Mouse (Mus musculus) stomach, embryonic 15.5 days (tissue): ENCODE measurements around the gene Il4i1. TPM values are rescaled to one million over a fixed set of nuclear protein-coding genes. Genes with fewer than 3 reads are reported as not detected.
A peak's percentile ranks its signal among the peaks of the same experiment; 100 is the strongest.

ENCODE experiments used
- ATAC-seq: fragments of 200-750 bp; cut with Nextera tagmentation; 2 replicates; pipeline ENCODE4 v1.8.0; 2017; ENCODE audit warnings: low read depth, moderate number of reproducible peaks, moderate TSS enrichment; ENCODE audit not compliant: insufficient read depth, low FRiP score
- H3K27ac ChIP-seq: fragments of 300-500 bp; sonication (generic); 2 replicates; pipeline ENCODE4 v1.5.1; 2015; ENCODE audit warnings: mild to moderate bottlenecking, inconsistent platforms
- H3K27me3 ChIP-seq: fragments of 300-500 bp; sonication (generic); replicated peaks from 2 replicates; pipeline ENCODE4 v1.6.1; 2015; ENCODE audit warnings: inconsistent platforms
- H3K36me3 ChIP-seq: fragments of 300-500 bp; sonication (generic); 2 replicates; pipeline ENCODE4 v1.6.1; 2015; ENCODE audit warnings: inconsistent platforms
- H3K4me1 ChIP-seq: fragments of 300-500 bp; sonication (generic); 2 replicates; pipeline ENCODE4 v1.6.1; 2015; ENCODE audit warnings: inconsistent platforms
- H3K4me2 ChIP-seq: fragments of 300-500 bp; sonication (generic); 2 replicates; pipeline ENCODE4 v1.6.1; 2015; ENCODE audit warnings: mild to moderate bottlenecking, inconsistent platforms
- H3K4me3 ChIP-seq: fragments of 300-500 bp; sonication (generic); replicated peaks from 2 replicates; pipeline ENCODE4 v1.5.1; 2015; ENCODE audit warnings: inconsistent platforms
- H3K9ac ChIP-seq: fragments of 300-500 bp; sonication (generic); 2 replicates; pipeline ENCODE4 v1.6.1; 2015; ENCODE audit warnings: inconsistent platforms
- H3K9me3 ChIP-seq: fragments of 300-500 bp; sonication (generic); 2 replicates; pipeline ENCODE4 v1.6.1; 2016; ENCODE audit warnings: inconsistent platforms
- WGBS: fragments of 180-500 bp; shearing (Covaris S2); methylation state at CpG from one replicate; pipeline ENCODE4 v1.1.7; 2015; 5-methylcytosine and 5-hydroxymethylcytosine counted together
- polyA plus RNA-seq: library from polyadenylated mRNA; unstranded; fragments of >200 nt; fragmentation: Nextera tagmentation; extraction: Ambion mirVana; gene quantifications from 2 replicates; pipeline ENCODE4 v1.2.1, GENCODE M21; 2015

Gene Il4i1
- 1.3 and 1.4 TPM in 2 replicates for polyA plus RNA-seq

GRCm38 (mm10) chr7:44815721-44816469 is at the start of gene Il4i1, which contains the start of gene Nup62:
Gene Il4i1, plus strand, starts transcription at chr7:44816387.
Gene Nup62, plus strand, starts transcription at chr7:44816088.
- H3K27me3 ChIP-seq = no peaks in the 10 kb centered on the region
- under 1% methylated on average over 61 of the region's 62 CpGs for WGBS
- H3K36me3 ChIP-seq = peaks cover 4% of the 10 kb centered on the region; the same call in 1 of the 2 replicates
- peak within 1 kb of the TSS; percentile 98 for H3K27ac ChIP-seq
- peak; percentile 94 for ATAC-seq
- peak within 1 kb of the TSS; percentile 95 for H3K9ac ChIP-seq
- H3K4me2 ChIP-seq = peak within 1 kb of the TSS; percentile 82
- no peaks in the 10 kb centered on the region for H3K9me3 ChIP-seq
- peak within 1 kb of the TSS; percentile 88 for H3K4me3 ChIP-seq
- H3K4me1 ChIP-seq = peaks cover 36% of the 10 kb centered on the region

DNA sequence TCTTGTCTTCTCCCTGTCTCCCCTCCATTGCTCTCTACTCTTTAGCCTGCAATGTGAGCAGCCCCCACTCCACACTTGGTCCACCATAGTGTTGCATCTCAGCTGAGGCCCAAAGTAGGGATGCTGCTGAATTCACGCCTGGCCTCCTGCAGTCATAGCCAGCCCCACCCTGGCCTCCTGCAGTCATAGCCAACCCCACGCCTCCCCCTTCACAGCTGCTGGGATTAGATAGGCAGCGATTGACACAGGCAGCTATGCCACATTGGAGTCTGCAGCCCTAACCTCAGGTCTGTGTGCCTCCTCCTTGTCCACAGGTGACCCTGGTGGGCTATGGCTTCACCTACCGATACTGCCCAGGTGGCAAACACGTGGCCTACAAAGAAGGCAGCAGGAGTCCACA is 48.1 kb upstream of the Il4i1 start:
- ATAC-seq = peak; percentile 63; the same call in 1 of the 2 replicates
- Histone ChIP-seq H3K4me3 (no peak overlapping the region), H3K4me2 (no peak overlapping the region), H3K4me1 (no peaks in the 10 kb centered on the region), H3K36me3 (peaks cover 20% of the 10 kb centered on the region; the same call in 1 of the 2 replicates), H3K9me3 (no peaks in the 10 kb centered on the region), H3K27ac (no peak overlapping the region), H3K27me3 (no peaks in the 10 kb centered on the region), H3K9ac (no peak overlapping the region)
- WGBS = 88% methylated on average over 5 of the region's 5 CpGs

DNA sequence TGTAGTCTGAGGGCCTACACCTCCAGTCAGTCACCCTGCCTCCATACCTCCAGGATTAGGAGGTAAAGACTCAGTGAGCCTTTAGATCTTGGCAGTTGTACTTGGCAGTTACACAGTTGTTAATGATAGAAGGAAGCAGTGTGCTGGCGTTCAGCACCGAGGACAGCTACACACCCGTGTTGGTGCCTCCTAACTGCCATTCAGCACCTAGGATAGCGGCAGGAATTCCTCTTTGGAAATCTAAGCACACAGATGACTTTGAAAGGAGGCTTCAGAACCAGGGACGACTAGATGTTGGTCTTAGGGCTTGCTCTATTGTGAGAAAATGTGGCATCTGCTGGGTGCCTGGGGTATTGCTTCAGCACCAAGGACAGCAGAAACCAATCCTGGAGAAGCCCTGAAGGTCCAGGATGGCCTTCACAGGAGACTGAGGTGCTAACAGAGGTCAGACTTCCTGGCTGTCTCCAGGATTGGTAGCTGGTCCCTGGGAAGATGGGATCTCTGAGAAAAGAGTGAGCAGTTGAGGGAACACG is 46.1 kb upstream of the Il4i1 start:
- WGBS = 13% methylated on average over 6 of the region's 6 CpGs
- Histone ChIP-seq H3K9me3 (no peaks in the 10 kb centered on the region), H3K4me2 (no peak overlapping the region), H3K27me3 (no peaks in the 10 kb centered on the region), H3K4me1 (no peaks in the 10 kb centered on the region), H3K27ac (no peak overlapping the region), H3K4me3 (no peak overlapping the region), H3K9ac (no peak overlapping the region), H3K36me3 (peaks cover 22% of the 10 kb centered on the region; the same call in 1 of the 2 replicates)
- ATAC-seq = no peak

- Histone ChIP-seq H3K36me3 (peaks cover 20% of the 10 kb centered on the region; the same call in 1 of the 2 replicates), H3K4me3 (no peak overlapping the region), H3K9ac (no peak overlapping the region), H3K4me1 (no peaks in the 10 kb centered on the region), H3K9me3 (no peaks in the 10 kb centered on the region), H3K4me2 (no peak overlapping the region), H3K27ac (no peak overlapping the region), H3K27me3 (no peaks in the 10 kb centered on the region)
- peak; percentile 79 for ATAC-seq
- WGBS = 88% methylated on average over 8 of the region's 8 CpGs
Measured at GRCm38 (mm10) chr7:44772591-44773204, 43.5 kb upstream of the Il4i1 start.

GRCm38 (mm10) chr7:44776849-44777498 is 39.2 kb upstream of the Il4i1 start:
- H3K4me1 ChIP-seq = no peaks in the 10 kb centered on the region
- H3K27ac ChIP-seq = no peak overlapping the region
- peaks cover 13% of the 10 kb centered on the region; the same call in 1 of the 2 replicates for H3K36me3 ChIP-seq
- H3K9me3 ChIP-seq = no peaks in the 10 kb centered on the region
- no peak; the same call in 1 of the 2 replicates for ATAC-seq
- no peak overlapping the region for H3K4me2 ChIP-seq
- no peaks in the 10 kb centered on the region for H3K27me3 ChIP-seq
- H3K9ac ChIP-seq = no peak overlapping the region
- 88% methylated on average over 9 of the region's 9 CpGs for WGBS
- H3K4me3 ChIP-seq = no peak overlapping the region

DNA sequence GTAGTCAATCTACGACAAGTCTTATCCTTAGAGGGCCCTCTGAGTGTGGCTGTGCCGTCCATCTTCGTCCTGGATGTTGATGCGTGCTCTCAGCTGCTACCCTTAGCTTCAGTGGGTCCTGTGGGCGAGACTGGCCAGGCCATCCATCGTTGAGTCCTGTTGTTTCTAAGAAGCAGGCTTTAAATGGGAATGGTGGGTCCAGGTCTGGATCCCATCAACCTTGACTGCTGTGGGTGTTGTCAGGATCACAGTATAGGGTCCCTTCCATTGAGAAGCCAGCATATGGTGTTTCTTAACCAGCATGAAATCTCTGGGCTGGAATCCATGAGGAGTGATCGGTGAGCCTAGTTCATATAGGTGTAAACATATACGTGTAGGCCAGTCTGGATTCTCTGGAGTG is 36.1 kb upstream of the Il4i1 start:
- Histone ChIP-seq H3K9ac (no peak overlapping the region), H3K4me1 (no peaks in the 10 kb centered on the region), H3K4me2 (no peak overlapping the region), H3K27me3 (no peaks in the 10 kb centered on the region), H3K9me3 (no peaks in the 10 kb centered on the region), H3K27ac (no peak overlapping the region), H3K4me3 (no peak overlapping the region), H3K36me3 (peaks cover 8% of the 10 kb centered on the region; the same call in 1 of the 2 replicates)
- ATAC-seq = no peak
- 81% methylated on average over 8 of the region's 8 CpGs for WGBS

- Histone ChIP-seq H3K4me1 (no peaks in the 10 kb centered on the region), H3K4me2 (no peak overlapping the region), H3K4me3 (no peak overlapping the region), H3K27me3 (no peaks in the 10 kb centered on the region), H3K9ac (no peak overlapping the region), H3K9me3 (no peaks in the 10 kb centered on the region), H3K36me3 (no peaks in the 10 kb centered on the region), H3K27ac (no peak overlapping the region)
- WGBS = 75% methylated on average over 3 of the region's 3 CpGs
- no peak for ATAC-seq
Measured at GRCm38 (mm10) chr7:44789531-44789930, 26.7 kb upstream of the Il4i1 start.

GRCm38 (mm10) chr7:44790066-44790465 is 26.1 kb upstream of the Il4i1 start:
- no peaks in the 10 kb centered on the region for H3K4me1 ChIP-seq
- no peak overlapping the region for H3K4me2 ChIP-seq
- H3K36me3 ChIP-seq = no peaks in the 10 kb centered on the region
- H3K4me3 ChIP-seq = no peak overlapping the region
- no peak overlapping the region for H3K27ac ChIP-seq
- no peaks in the 10 kb centered on the region for H3K9me3 ChIP-seq
- H3K27me3 ChIP-seq = no peaks in the 10 kb centered on the region
- 64% methylated on average over 4 of the region's 4 CpGs for WGBS
- no peak for ATAC-seq
- H3K9ac ChIP-seq = no peak overlapping the region

GRCm38 (mm10) chr7:44792781-44793180 is 23.4 kb upstream of the Il4i1 start:
- no peak overlapping the region for H3K27ac ChIP-seq
- no peaks in the 10 kb centered on the region for H3K27me3 ChIP-seq
- no peaks in the 10 kb centered on the region for H3K36me3 ChIP-seq
- no peak overlapping the region for H3K4me2 ChIP-seq
- no peaks in the 10 kb centered on the region for H3K9me3 ChIP-seq
- no peak overlapping the region for H3K9ac ChIP-seq
- H3K4me3 ChIP-seq = no peak overlapping the region
- no peak for ATAC-seq
- H3K4me1 ChIP-seq = no peaks in the 10 kb centered on the region
- 77% methylated on average over 6 of the region's 6 CpGs for WGBS

GRCm38 (mm10) chr7:44808927-44809326 is 7.3 kb upstream of the Il4i1 start:
- ATAC-seq = no peak
- no peaks in the 10 kb centered on the region; the same call in 1 of the 2 replicates for H3K4me1 ChIP-seq
- 0 out of 2 replicates have a peak, but pooled peaks cover 4% of the 10 kb centered on the region for H3K36me3 ChIP-seq
- H3K9ac ChIP-seq = no peak overlapping the region
- 86% methylated on average over 2 of the region's 2 CpGs for WGBS
- no peaks in the 10 kb centered on the region for H3K9me3 ChIP-seq
- no peak overlapping the region for H3K27ac ChIP-seq
- no peak overlapping the region for H3K4me2 ChIP-seq
- no peak overlapping the region for H3K4me3 ChIP-seq
- no peaks in the 10 kb centered on the region for H3K27me3 ChIP-seq

DNA sequence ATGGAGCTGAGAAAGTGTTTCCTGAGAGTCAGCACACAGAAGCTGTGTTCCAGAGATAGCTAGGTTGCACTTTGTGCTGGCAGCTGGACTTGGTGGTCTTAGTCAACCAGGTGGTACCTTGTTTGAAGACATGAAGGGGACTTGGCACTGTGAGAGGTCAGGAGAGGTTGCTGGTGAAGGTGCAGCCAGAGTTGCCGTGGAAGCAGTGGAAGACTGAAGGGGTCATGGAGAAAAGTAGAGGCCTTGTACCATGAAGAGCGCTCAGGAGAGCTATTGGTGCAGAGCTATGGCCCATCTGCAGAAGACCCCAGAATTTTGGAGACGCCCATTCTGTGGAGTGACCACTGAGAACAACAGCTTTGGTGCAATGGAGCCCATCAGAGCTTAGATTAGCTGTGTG is 6.7 kb upstream of the Il4i1 start:
- H3K27ac ChIP-seq = no peak overlapping the region
- 90% methylated on average over 3 of the region's 3 CpGs for WGBS
- no peak for ATAC-seq
- no peak overlapping the region for H3K9ac ChIP-seq
- H3K36me3 ChIP-seq = 0 out of 2 replicates have a peak, but pooled peaks cover 4% of the 10 kb centered on the region
- H3K4me2 ChIP-seq = no peak overlapping the region
- H3K9me3 ChIP-seq = no peaks in the 10 kb centered on the region
- H3K4me1 ChIP-seq = no peaks in the 10 kb centered on the region; the same call in 1 of the 2 replicates
- H3K27me3 ChIP-seq = no peaks in the 10 kb centered on the region
- H3K4me3 ChIP-seq = no peak overlapping the region
